Mouse (Mus musculus): ENCODE data around the gene Nptn. TPM values are rescaled to one million over a fixed set of nuclear protein-coding genes. Genes with fewer than 3 reads are reported as not detected.
"Not testable (repeated sequence)": the region's sequence is repeated elsewhere in the genome, so short reads cannot be mapped to it uniquely, and the experiment has no call there.

Gene Nptn
- total RNA-seq, 2 experiments from 2014 or later: 834 to 835 TPM

DNA sequence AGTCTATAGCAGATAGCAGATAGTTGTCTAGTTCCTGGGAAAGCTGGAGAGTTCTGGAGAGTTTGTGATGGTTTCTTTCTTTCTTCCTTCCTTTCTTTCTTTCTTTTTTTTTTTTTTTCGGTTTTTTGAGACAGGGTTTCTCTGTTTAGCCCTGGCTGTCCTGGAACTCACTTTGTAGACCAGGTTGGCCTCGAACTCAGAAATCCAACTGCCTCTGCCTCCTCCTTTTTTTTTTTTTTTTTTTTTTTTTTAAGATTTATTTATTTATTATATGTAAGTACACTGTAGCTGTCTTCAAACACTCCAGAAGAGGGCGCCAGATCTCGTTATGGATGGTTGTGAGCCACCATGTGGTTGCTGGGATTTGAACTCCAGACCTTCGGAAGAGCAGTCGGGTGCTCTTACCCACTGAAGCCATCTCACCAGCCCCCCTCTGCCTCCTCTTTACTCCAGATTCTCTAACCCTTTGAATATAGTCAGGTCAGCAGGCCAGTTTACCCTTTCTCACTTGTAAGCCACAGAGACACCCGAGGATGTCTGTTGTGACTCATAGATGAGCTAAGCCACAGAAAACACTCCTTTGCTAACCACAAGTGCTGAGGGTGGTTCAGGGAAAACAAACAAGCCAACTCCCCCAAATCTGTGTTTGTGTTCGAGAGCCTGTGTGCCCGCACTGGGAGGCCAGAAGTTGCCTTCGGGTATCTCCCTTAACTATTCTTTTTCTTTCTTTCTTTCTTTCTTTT, 1.4 kb upstream of the Nptn start:
- not testable (repeated sequence) for H3K4me3 ChIP-seq; DNase-seq (ENCODE audit: low spot score in 2 of 2); H3K27ac ChIP-seq
- peak; percentile 35 for TF ChIP-seq CTCF (conservative IDR thresholded peaks at IDR 0.05)

- no peak for DNase-seq (ENCODE audit: low spot score in 2 of 2)
- H3K4me3 ChIP-seq: peak overlapping the region; percentile 64
Observed at GRCm38 (mm10) chr9:58581283-58581930, 633 bp upstream of the Nptn start.

DNA sequence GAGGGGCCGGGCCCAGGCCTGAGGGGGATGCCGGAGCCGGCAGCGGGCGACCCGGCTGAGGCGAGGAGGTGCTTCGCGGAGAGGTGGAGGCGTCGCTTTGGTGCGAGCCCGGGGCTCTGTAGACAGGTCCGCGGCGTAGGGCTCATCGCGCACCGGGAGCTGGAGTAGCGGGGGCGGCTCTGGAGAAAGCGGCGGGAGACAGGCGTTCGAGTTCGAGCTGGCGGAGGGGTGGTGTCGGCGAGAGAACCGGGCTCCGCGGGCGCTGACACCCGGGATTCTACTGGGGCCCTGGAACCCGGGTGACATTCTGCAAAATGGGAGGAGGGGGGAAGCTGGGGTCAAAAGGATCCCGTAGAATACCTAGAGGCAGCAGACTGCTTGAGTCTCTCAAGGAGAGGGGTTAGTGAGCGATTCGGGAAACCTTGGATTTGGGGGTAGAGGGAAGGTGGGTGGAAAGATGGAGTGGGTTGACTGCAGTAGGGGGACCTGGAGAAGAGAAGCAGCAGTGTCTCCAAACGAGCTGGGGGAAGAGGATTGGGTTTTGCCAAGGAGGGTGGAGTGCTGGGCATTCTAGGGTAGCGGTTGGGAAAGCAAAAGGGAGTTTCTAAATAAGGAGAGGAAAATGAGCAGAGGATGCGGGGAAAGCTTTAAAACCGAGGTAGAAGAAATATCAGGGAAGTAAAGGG, 684 bp downstream of the Nptn start:
- no peak for TF ChIP-seq CTCF (conservative IDR thresholded peaks at IDR 0.05)
- Histone ChIP-seq H3K4me3 (peak overlapping the region; percentile 95), H3K27ac (peak overlapping the region; percentile 99)
- peak; percentile 26 to 58 for DNase-seq (ENCODE audit: low spot score in 2 of 2)

More at GRCm38 (mm10) chr9:58581283-58581930, 633 bp upstream of the Nptn start:
- H3K27ac ChIP-seq: peak overlapping the region; percentile 96
- TF ChIP-seq CTCF (conservative IDR thresholded peaks at IDR 0.05): no peak

GRCm38 (mm10) chr9:58583267-58583641, 1.2 kb downstream of the Nptn start:
- no peak for TF ChIP-seq CTCF (conservative IDR thresholded peaks at IDR 0.05)
- H3K4me3 ChIP-seq: peak overlapping the region; percentile 95
- H3K27ac ChIP-seq: peak overlapping the region; percentile 99
- DNase-seq (ENCODE audit: low spot score in 2 of 2): no peak

GRCm38 (mm10) chr9:58584323-58584722, 2.3 kb downstream of the Nptn start:
- H3K4me3 ChIP-seq: peak overlapping the region; percentile 95
- no peak overlapping the region for H3K27ac ChIP-seq
- no peak for DNase-seq (ENCODE audit: low spot score in 2 of 2)
- TF ChIP-seq CTCF (conservative IDR thresholded peaks at IDR 0.05): no peak

DNA sequence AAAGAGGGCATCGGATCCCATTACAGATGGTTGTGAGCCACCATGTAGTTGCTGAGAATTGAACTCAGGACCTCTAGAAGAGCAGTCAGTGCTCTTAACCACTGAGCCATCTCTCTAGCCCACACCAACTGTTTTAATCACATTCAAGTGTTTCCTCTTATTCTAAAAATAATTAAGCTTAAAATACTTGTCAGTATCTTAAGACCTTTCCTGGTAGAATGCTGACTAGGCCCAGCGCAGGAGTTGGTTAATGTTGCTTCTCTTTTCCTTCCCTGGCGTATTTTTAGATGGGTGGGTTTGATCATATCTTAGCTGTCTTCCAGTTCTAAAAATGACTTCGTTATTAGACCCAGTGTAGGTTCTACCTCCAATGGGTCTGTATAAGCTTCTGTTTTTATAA, 6.6 kb downstream of the Nptn start:
- no peak overlapping the region for H3K4me3 ChIP-seq
- TF ChIP-seq CTCF (conservative IDR thresholded peaks at IDR 0.05): no peak
- DNase-seq (ENCODE audit: low spot score in 2 of 2): no peak
- no peak overlapping the region for H3K27ac ChIP-seq

GRCm38 (mm10) chr9:58595313-58595712, 13.3 kb downstream of the Nptn start:
- TF ChIP-seq CTCF (conservative IDR thresholded peaks at IDR 0.05): peak; percentile 65
- no peak overlapping the region for H3K4me3 ChIP-seq
- no peak overlapping the region for H3K27ac ChIP-seq
- no peak for DNase-seq (ENCODE audit: low spot score in 2 of 2)

- Histone ChIP-seq H3K4me3 (no peak overlapping the region), H3K27ac (peak overlapping the region; percentile 67)
- DNase-seq (ENCODE audit: low spot score in 2 of 2): peak; percentile 27 to 32
- TF ChIP-seq CTCF (conservative IDR thresholded peaks at IDR 0.05): no peak
Observed at GRCm38 (mm10) chr9:58613790-58614189, 31.8 kb downstream of the Nptn start.

DNA sequence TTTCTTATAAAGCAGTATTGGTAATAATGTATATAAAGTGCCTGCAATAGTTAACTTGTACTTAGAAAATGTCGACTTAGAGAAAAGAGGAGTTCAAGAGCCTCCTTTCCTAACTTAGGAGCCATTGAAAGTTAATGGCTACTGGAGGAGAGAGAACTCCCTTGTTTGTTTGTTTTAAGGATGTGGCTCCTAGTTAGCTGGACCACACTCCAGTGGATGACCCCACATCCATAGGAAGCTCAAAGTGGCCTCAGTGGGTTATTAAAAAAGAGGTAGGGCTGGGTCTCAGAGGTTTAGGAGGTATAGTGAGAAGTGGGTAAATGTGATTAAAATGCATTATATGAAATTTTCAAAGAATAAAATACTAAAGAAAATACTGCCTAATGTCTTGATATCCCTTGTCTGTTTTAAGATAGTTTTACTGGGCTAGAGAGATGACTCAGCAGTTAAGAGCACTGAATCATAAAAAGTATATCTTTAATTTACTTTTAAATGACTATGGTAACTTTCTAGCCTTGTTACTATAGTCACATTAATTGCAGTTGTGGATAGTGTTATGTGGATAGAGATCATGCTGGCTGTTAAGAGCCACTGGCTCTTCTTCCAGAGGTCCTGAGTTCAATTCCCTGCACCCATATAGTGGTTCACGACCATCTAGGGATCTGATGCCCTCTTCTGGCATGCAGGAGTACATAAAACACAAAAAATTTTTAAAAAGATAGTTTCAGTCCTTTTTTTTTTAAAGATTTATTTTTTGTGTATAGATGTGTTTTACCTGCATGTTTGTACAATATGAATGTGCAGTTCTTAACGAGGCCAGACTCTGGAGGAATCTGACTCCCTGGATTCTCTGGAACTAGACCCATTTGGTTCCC, 33.3 kb downstream of the Nptn start:
- Histone ChIP-seq H3K27ac (no peak overlapping the region), H3K4me3 (no peak overlapping the region)
- DNase-seq (ENCODE audit: low spot score in 2 of 2): no peak
- peak; percentile 58 for TF ChIP-seq CTCF (conservative IDR thresholded peaks at IDR 0.05)

GRCm38 (mm10) chr9:58623009-58623408, 41.0 kb downstream of the Nptn start:
- Histone ChIP-seq H3K4me3 (no peak overlapping the region), H3K27ac (no peak overlapping the region)
- DNase-seq (ENCODE audit: low spot score in 2 of 2): no peak
- TF ChIP-seq CTCF (conservative IDR thresholded peaks at IDR 0.05): no peak

DNA sequence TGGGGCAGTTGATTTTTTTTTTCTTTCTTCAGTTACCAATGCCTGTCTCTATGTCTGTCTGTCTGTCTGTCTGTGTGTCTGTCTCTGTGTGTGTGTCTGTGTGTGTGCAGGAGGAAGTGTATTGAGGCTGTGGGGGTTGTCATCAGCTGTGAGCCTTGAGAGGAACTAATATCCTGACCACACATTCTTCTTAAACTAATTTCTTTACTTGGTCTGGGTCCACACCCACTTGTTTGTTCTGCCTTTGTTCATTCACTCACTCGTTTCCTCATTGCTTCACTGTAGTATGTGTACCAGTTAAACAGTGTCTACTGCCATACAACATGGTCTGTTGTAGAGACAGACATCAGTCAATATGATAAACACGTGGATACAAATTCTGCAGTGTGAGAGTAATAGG, 45.2 kb downstream of the Nptn start:
- no peak overlapping the region for H3K4me3 ChIP-seq
- no peak for DNase-seq (ENCODE audit: low spot score in 2 of 2)
- no peak for TF ChIP-seq CTCF (conservative IDR thresholded peaks at IDR 0.05)
- no peak overlapping the region for H3K27ac ChIP-seq

DNA sequence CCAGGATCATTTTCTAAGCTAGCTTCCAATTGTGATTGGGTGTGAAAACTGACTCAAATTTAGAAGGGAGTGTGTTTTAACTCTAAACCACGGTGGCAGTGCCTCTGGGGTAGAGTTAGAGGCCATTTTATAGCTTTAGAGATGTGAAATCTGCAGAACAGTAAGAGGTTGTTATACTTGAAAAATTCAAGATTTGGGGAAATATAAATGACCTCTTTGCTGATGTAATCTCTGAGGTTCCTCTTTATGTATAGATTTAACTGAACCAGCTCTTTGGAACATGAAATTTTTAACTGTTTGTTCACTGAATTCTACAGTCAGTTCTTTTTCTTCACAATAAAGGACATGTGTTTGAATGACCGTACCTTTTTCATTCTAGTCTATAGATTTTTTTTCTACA, 48.4 kb downstream of the Nptn start:
- H3K27ac ChIP-seq: no peak overlapping the region
- TF ChIP-seq CTCF (conservative IDR thresholded peaks at IDR 0.05): no peak
- H3K4me3 ChIP-seq: no peak overlapping the region
- DNase-seq (ENCODE audit: low spot score in 2 of 2): no peak
